ENCODE assay signal across 11 mouse cellular contexts in the genomic region with DNA sequence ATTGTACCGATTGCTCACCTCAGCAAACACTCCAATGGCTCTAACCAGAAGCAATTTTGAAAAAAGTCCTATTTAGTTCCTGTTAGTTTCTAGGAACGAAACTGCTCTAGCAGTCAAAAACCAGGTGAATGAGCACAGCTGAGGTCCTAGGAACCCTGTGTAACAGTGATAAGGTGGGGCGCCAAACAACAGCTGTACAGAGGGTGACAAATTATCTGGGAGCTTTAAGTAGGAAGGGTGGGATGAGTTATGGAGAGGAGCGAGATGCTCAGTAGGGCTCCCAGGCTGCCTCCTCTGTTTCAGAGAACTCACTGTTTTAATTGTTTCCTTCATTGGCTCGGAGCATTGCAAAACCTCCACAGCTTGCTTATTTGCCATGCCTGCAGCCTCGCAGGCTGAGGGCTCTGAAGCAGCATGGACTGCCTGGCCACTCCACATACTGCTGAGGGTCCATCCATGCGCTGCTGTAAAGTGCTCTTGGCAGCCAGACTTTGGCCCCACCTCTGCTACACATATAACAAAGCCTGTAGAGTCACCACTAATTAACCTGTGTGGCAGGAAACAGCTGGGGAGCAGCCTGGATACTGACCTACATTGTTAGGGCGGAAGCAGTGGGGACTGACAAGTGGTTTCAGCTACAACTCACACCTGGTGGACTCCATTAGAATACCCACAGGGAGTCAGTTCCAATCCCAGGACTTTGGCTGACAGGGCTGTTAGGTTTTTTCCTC. TPM values are rescaled to one million over a fixed set of nuclear protein-coding genes. Genes with fewer than 3 reads are reported as not detected.
DNase-seq lines count a peak whose midpoint lies in the region; ATAC-seq lines count a peak whose summit lies in the region.
"Had no signal": no experiment of that assay in that cellular context is flagged by ENCODE, and none has a peak within 500 bp of the region (broad histone marks: within the 10 kb centered on the region; RNA-seq: fewer than 3 reads in every experiment).

No protein-coding gene starts in this region.

- no peak overlapping the region for H3K4me3 ChIP-seq in heart, embryonic 16.5 days (ENCODE audit: low read length)
- H3K4me3 ChIP-seq in heart, embryonic 11.5 days (ENCODE audit: low read depth, low read length), result no peak overlapping the region
- H3K4me3 ChIP-seq in embryonic facial prominence, embryonic 12.5 days, result no peak overlapping the region
- H3K4me3 ChIP-seq: hindbrain, embryonic 15.5 days had no signal

- ATAC-seq in heart, embryonic 16.5 days (replicated peaks; ENCODE audit: extremely low read depth, insufficient read depth, low FRiP score), result peak; percentile 72; the same call in 1 of the 2 replicates
- no peak for ATAC-seq in heart, embryonic 11.5 days (replicated peaks; ENCODE audit: insufficient number of reproducible peaks, low FRiP score, low TSS enrichment)
- 0 out of 2 replicates have a peak, but pooled peaks have one; percentile 47 for ATAC-seq in embryonic facial prominence, embryonic 12.5 days (ENCODE audit: insufficient number of reproducible peaks, insufficient read depth, low FRiP score, low TSS enrichment)

- H3K36me3 ChIP-seq in heart, embryonic 16.5 days (ENCODE audit: control insufficient read depth, insufficient read depth), result peaks cover 3% of the 10 kb centered on the region; the same call in 1 of the 2 replicates
- no peaks in the 10 kb centered on the region for H3K36me3 ChIP-seq in heart, embryonic 11.5 days (ENCODE audit: control insufficient read depth, insufficient read depth, low read length)
- peaks cover 8% of the 10 kb centered on the region; the same call in 1 of the 2 replicates for H3K36me3 ChIP-seq in embryonic facial prominence, embryonic 12.5 days

- no peak overlapping the region for H3K9ac ChIP-seq in heart, embryonic 16.5 days (ENCODE audit: low read length)
- H3K9ac ChIP-seq in heart, embryonic 11.5 days (ENCODE audit: low read depth, low read length), result no peak overlapping the region
- no peak overlapping the region for H3K9ac ChIP-seq in embryonic facial prominence, embryonic 12.5 days
- H3K9ac ChIP-seq: hindbrain, embryonic 15.5 days had no signal

- H3K4me1 ChIP-seq in heart, embryonic 16.5 days (ENCODE audit: control insufficient read depth, insufficient read depth, low read length), result no peaks in the 10 kb centered on the region; the same call in 1 of the 2 replicates
- H3K4me1 ChIP-seq in heart, embryonic 11.5 days (ENCODE audit: control insufficient read depth, insufficient read depth, low read length), result no peaks in the 10 kb centered on the region
- H3K4me1 ChIP-seq in embryonic facial prominence, embryonic 12.5 days, result 0 out of 2 replicates have a peak, but pooled peaks cover 5% of the 10 kb centered on the region

- peak; percentile 17 for DNase-seq in 416B (ENCODE audit: low read depth)
- peak; percentile 29 for DNase-seq in lung, postnatal 36 days
- no peak for DNase-seq in urinary bladder, postnatal 4 days (ENCODE audit: low spot score in 2 of 2)
- no peak for DNase-seq in urinary bladder, adult 2 months (ENCODE audit: low spot score)
- DNase-seq in layer of hippocampus, adult 18-20 months (ENCODE audit: low spot score in 2 of 2), result no peak
- DNase-seq: right cerebral cortex, adult 18-20 months had no signal

- H3K27ac ChIP-seq in heart, embryonic 16.5 days (ENCODE audit: low read length), result no peak overlapping the region
- H3K27ac ChIP-seq in heart, embryonic 11.5 days (ENCODE audit: low read depth, low read length), result no peak overlapping the region
- no peak overlapping the region for H3K27ac ChIP-seq in embryonic facial prominence, embryonic 12.5 days
- H3K27ac ChIP-seq: hindbrain, embryonic 15.5 days; macrophage had no signal

- no peaks in the 10 kb centered on the region for H3K27me3 ChIP-seq in heart, embryonic 16.5 days (ENCODE audit: control insufficient read depth, insufficient read depth, low read length)
- no peaks in the 10 kb centered on the region for H3K27me3 ChIP-seq in heart, embryonic 11.5 days (ENCODE audit: control insufficient read depth, insufficient read depth, low read length)
- H3K27me3 ChIP-seq in embryonic facial prominence, embryonic 12.5 days, result no peaks in the 10 kb centered on the region
- H3K27me3 ChIP-seq: hindbrain, embryonic 15.5 days had no signal

- no peaks in the 10 kb centered on the region for H3K9me3 ChIP-seq in heart, embryonic 16.5 days (replicated peaks; ENCODE audit: control insufficient read depth, low read length)
- H3K9me3 ChIP-seq in heart, embryonic 11.5 days (replicated peaks; ENCODE audit: control insufficient read depth, low read length), result no peaks in the 10 kb centered on the region
- no peaks in the 10 kb centered on the region for H3K9me3 ChIP-seq in embryonic facial prominence, embryonic 12.5 days
- H3K9me3 ChIP-seq: hindbrain, embryonic 15.5 days had no signal

- H3K4me2 ChIP-seq in heart, embryonic 16.5 days (ENCODE audit: low read depth, low read length), result no peak overlapping the region
- no peak overlapping the region for H3K4me2 ChIP-seq in heart, embryonic 11.5 days
- H3K4me2 ChIP-seq in embryonic facial prominence, embryonic 12.5 days (replicated peaks), result no peak overlapping the region
- H3K4me2 ChIP-seq: hindbrain, embryonic 15.5 days had no signal

- WGBS in heart, embryonic 16.5 days, result 62% methylated on average over 8 of the region's 8 CpGs
- WGBS in heart, embryonic 11.5 days (ENCODE audit: insufficient replicate concordance), result 61% methylated on average over 8 of the region's 8 CpGs
- 58% methylated on average over 8 of the region's 8 CpGs for WGBS in embryonic facial prominence, embryonic 12.5 days

RNA-seq across cellular contexts. Expression of a gene that starts 7.1 kb away (rescaled TPM):
- polyA plus RNA-seq in heart, embryonic 16.5 days (2015; fragmentation: Nextera tagmentation; extraction: Ambion mirVana), result 0.30 and 0.57 TPM in 2 replicates
- 0.21 TPM in 1 of 2 replicates, not detected in the other for polyA plus RNA-seq in heart, embryonic 11.5 days (2014; fragmentation: Nextera tagmentation; extraction: Ambion mirVana)
- 0.71 and 0.78 TPM in 2 replicates for polyA plus RNA-seq in embryonic facial prominence, embryonic 12.5 days (2016; fragmentation: Nextera tagmentation; extraction: Ambion mirVana)
- polyA plus RNA-seq in urinary bladder, adult 2 months (2012; rRNA removed), result 0.45 and 0.52 TPM in 2 replicates
- not detected for total RNA-seq in layer of hippocampus, adult 18-20 months (2021)
- polyA plus RNA-seq: macrophage had no signal

RNA-seq across cellular contexts. Expression of a gene that starts 20.8 kb away (rescaled TPM):
- 5.8 and 7.1 TPM in 2 replicates for polyA plus RNA-seq in heart, embryonic 16.5 days (2015; fragmentation: Nextera tagmentation; extraction: Ambion mirVana)
- polyA plus RNA-seq in heart, embryonic 11.5 days (2014; fragmentation: Nextera tagmentation; extraction: Ambion mirVana), result 6.8 and 7.2 TPM in 2 replicates
- polyA plus RNA-seq in embryonic facial prominence, embryonic 12.5 days (2016; fragmentation: Nextera tagmentation; extraction: Ambion mirVana), result 7.9 and 9.5 TPM in 2 replicates
- 8.2 and 8.9 TPM in 2 replicates for polyA plus RNA-seq in urinary bladder, adult 2 months (2012; rRNA removed)
- total RNA-seq in layer of hippocampus, adult 18-20 months (2021), result 10 to 100 TPM in 1 of 2 experiments, 1 to 10 TPM in 1; 9.0 to 11.6 TPM

RNA-seq across cellular contexts. Expression of a gene that starts 39.4 kb away (rescaled TPM):
- 9.4 and 9.5 TPM in 2 replicates for polyA plus RNA-seq in heart, embryonic 16.5 days (2015; fragmentation: Nextera tagmentation; extraction: Ambion mirVana)
- 9.3 and 11.9 TPM in 2 replicates for polyA plus RNA-seq in heart, embryonic 11.5 days (2014; fragmentation: Nextera tagmentation; extraction: Ambion mirVana)
- polyA plus RNA-seq in embryonic facial prominence, embryonic 12.5 days (2016; fragmentation: Nextera tagmentation; extraction: Ambion mirVana), result 24.4 and 26.1 TPM in 2 replicates
- 13.1 and 15.1 TPM in 2 replicates for polyA plus RNA-seq in urinary bladder, adult 2 months (2012; rRNA removed)
- total RNA-seq in layer of hippocampus, adult 18-20 months (2021), result 10 to 100 TPM; 10.3 to 13.5 TPM

RNA-seq across cellular contexts. Expression of a gene that starts 46.7 kb away (rescaled TPM):
- polyA plus RNA-seq in heart, embryonic 16.5 days (2015; fragmentation: Nextera tagmentation; extraction: Ambion mirVana), result 20.3 and 23.0 TPM in 2 replicates
- 14.9 and 18.6 TPM in 2 replicates for polyA plus RNA-seq in heart, embryonic 11.5 days (2014; fragmentation: Nextera tagmentation; extraction: Ambion mirVana)
- 30.5 and 34.8 TPM in 2 replicates for polyA plus RNA-seq in embryonic facial prominence, embryonic 12.5 days (2016; fragmentation: Nextera tagmentation; extraction: Ambion mirVana)
- 29.9 and 38.7 TPM in 2 replicates for polyA plus RNA-seq in urinary bladder, adult 2 months (2012; rRNA removed)
- total RNA-seq in layer of hippocampus, adult 18-20 months (2021), result 1 to 10 TPM; 8.9 to 10.0 TPM

Comparison
In these comparisons a context has a peak if more than half of its experiments do, and no peak if none do; other contexts are left out.
1. DNase-seq: peak in 416B (single experiment) and lung, postnatal 36 days (single experiment); none in urinary bladder, postnatal 4 days (0 of 2), urinary bladder, adult 2 months (single experiment) and layer of hippocampus, adult 18-20 months (0 of 2).